Mouse (Mus musculus) CH12.LX (cell line): Measurements from ENCODE around the gene Washc1.

ENCODE experiments used
- CTCF ChIP-seq, 2 experiments: IDR thresholded peaks in 1 of 2; conservative IDR thresholded peaks in 1 of 2; 2 replicates each; pipeline ENCODE4 v1.5.1; 2011 to 2012; ENCODE audit warnings: low read depth in 2 of 2, low read length in 2 of 2, improper control_type of control experiment in 1 of 2, inconsistent platforms in 1 of 2, mild to moderate bottlenecking in 1 of 2, moderate library complexity in 1 of 2
- EP300 ChIP-seq: IDR thresholded peaks from 2 replicates; pipeline ENCODE4 v1.6.1; 2011; ENCODE audit warnings: low read length, improper control_type of control experiment
- GABPA ChIP-seq: IDR thresholded peaks from 2 replicates; pipeline ENCODE4 v1.6.1; 2012; ENCODE audit warnings: low read depth, low read length, improper control_type of control experiment, inconsistent platforms; ENCODE audit not compliant: insufficient replicate concordance
- HCFC1 ChIP-seq: IDR thresholded peaks from 2 replicates; pipeline ENCODE4 v1.6.1; 2012; ENCODE audit warnings: low read depth, mild to moderate bottlenecking, inconsistent platforms, low read length, improper control_type of control experiment
- POLR2A ChIP-seq: IDR thresholded peaks from 2 replicates; pipeline ENCODE4 v1.6.1; 2011; ENCODE audit warnings: low read depth, mild to moderate bottlenecking, improper control_type of control experiment, low read length
- TCF12 ChIP-seq: IDR thresholded peaks from 2 replicates; pipeline ENCODE4 v1.6.1; 2014; ENCODE audit warnings: low read depth, mild to moderate bottlenecking, inconsistent platforms, low read length, improper control_type of control experiment
- ZC3H11A ChIP-seq: IDR thresholded peaks from 2 replicates; pipeline ENCODE4 v1.6.1; 2012; ENCODE audit warnings: low read depth, mild to moderate bottlenecking, inconsistent platforms, low read length, improper control_type of control experiment
- ZNF384 ChIP-seq: IDR thresholded peaks from 2 replicates; pipeline ENCODE4 v1.6.1; 2012; ENCODE audit warnings: low read depth, low read length, improper control_type of control experiment, inconsistent platforms

GRCm38 (mm10) chr17:66073971-66074370, 37.4 kb upstream of the Washc1 start:
- no peak; the same call in 1 of the 2 replicates for TF ChIP-seq TCF12
- TF ChIP-seq ZC3H11A: no peak
- TF ChIP-seq CTCF (conservative IDR thresholded peaks at IDR 0.05 in 1 of 2, IDR thresholded peaks at IDR 0.05 in 1 of 2; ENCODE audit: low read depth in 2 of 2, low read length in 2 of 2): no peak
- no peak for TF ChIP-seq GABPA
- no peak for TF ChIP-seq ZNF384
- peak; percentile 56 for TF ChIP-seq EP300
- no peak for TF ChIP-seq POLR2A
- TF ChIP-seq HCFC1: no peak
